Mouse (Mus musculus): ENCODE measurements around the gene Gm11037. TPM values are rescaled to one million over a fixed set of nuclear protein-coding genes. Genes with fewer than 3 reads are reported as not detected.
A peak's percentile ranks its signal among the peaks of the same experiment; 100 is the strongest.
"Not testable (repeated sequence)": the region's sequence is repeated elsewhere in the genome, so short reads cannot be mapped to it uniquely, and the experiment has no call there.

The Gm11037 gene
- not detected in 2 replicates for total RNA-seq (2015)
- total RNA-seq (2017) = not detected in 2 replicates

DNA sequence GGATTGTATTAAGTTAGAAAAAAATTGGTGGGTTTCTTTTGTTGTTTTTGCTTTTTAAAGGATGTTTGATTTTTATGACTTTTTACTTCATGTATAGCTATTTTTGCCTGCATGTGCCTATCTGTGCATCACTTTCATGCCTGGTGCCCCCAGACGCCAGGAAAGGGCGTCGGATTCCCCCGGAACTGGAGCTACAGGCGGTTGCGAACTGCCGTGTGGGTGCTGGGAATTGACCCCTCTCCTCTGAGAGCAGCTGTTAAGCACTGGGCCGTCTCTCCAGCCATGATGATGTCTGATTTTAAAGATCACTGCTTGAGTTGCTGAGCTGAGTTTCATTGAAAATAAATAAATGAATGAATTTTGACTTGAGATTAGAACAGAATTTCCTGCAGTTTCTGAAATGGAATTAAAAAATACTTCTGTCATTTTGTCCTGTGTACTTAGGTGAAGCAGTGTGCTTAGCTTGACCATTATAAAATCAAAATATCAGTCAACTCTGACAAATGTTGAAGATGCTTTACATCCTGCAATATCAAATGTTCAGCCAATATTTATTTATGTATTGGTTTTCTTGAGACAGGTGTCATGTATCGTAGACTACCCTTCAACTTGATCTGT is at the start of gene Gm11037:
Gene Gm11037 (plus strand): TSS at position 568 of the 618 bp plus-strand sequence.
- ATAC-seq (ENCODE audit: poor library complexity, severe bottlenecking) = no peak

DNA sequence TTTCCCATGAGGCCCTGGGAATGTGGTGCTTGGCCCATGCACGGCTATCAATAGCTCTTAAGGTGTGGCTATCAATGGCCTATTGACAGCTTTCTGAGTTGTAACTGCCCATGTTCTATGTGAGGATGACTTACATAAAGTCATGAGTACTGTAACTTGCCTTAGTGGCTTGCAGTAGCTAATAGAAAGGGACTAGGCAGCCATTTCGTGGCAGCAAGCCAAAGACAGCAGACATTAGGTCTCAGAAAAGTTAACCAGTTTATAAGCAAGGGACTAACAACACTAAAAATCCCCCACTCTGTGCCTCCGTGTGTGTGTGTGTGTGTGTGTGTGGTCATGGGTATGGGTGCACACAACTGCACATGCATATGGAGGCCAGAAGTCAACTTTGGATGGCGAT is 49.1 kb upstream of the Gm11037 start:
- ATAC-seq (ENCODE audit: poor library complexity, severe bottlenecking) = no peak

DNA sequence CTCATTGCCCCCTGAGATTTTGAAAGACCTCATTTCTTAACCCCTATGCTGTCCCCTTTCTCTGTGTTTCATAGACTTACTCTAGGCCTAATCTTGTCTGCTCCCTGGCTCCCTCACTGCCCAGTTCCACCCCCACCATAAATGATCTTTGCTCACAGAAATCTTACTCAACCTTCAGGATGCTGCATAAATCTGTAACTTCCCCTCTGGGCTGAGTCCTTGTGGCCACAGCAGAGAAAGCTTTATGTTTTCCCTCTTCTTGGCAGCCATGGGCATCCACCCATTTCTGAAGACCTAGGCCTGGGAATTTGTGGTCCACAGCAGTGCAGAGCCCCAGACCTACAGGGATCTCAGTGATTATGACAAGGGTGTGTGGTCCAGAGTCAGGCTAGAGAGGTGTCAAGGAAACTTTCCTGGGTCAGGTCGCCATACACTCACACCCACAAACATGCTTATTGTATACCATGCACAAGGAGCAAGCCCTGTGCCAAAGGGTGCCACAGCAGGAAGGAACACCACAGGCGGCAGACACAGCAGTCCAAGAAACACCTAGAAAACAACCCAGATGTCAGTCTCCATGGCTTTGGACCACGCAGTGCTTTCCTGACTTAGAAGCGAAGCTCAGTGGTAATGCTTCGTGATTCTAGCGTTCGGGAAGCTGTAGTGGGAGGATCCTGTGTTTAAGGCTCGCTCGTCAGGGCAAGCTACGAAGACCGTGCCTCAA is 46.5 kb upstream of the Gm11037 start, which contains the start of gene Siglec1:
Gene Siglec1 (minus strand): TSS at position 99 of the 724 bp plus-strand sequence.
- ATAC-seq (ENCODE audit: poor library complexity, severe bottlenecking) = peak; percentile 59

DNA sequence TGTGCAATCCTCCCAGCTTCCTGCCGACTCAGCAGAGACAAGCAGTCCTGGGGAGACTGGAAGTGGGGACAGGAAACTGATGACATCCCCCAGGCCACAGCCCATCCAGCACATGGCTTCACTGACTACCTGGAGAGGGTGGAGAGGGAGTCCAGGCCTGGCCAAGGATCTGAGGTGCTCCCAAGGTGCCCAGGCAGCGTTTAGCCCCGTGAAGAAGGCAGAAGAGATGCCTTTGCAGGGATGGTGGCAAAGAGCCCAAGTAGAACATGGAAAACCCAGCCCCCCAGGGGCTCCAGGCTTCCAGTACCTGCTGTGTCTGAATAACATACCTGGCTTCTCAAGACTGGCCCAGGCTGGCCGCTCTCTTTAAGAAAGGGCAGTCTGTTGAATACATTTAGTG is 44.7 kb upstream of the Gm11037 start:
- no peak for ATAC-seq (ENCODE audit: poor library complexity, severe bottlenecking)

DNA sequence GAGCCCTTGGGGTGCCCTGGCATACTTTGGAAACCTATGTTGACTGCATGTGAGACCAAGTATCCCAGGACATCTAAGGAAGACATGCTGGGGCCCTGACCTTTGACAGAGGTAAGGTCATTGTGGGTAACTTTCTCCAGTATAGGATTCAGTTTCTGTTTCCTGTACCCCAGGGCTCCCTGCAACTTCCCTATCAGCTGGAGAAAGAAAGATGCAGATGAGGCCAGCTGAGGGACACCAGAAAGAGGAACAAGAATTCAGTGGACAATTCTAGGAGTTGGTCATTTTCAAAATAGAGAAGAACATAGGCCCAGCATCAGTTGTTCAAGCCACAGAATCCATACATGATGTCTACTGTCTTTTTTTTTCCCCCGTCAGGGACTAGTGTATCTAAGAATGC is 43.7 kb upstream of the Gm11037 start:
- ATAC-seq (ENCODE audit: poor library complexity, severe bottlenecking) = peak; percentile 66

DNA sequence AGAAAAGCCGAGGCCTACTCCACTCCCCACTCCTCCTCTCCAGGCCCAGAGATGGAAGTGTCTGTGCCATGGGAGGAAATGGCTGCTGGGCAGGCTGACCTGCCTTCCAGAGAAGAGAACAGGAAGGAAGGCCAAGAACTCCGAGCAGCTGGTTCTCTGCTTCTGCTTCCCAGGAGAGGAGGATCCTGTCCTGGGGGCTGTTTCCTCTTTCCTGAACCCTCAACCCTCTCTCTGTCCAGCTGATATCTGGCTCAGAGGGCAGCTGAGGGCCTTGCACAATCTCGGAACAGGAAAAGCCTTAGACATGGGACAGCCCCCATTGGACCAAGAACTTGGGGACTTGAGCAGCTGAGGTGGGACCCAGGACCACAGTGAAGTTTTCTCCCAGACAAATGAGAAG is 42.4 kb upstream of the Gm11037 start:
- ATAC-seq (ENCODE audit: poor library complexity, severe bottlenecking) = peak; percentile 46

DNA sequence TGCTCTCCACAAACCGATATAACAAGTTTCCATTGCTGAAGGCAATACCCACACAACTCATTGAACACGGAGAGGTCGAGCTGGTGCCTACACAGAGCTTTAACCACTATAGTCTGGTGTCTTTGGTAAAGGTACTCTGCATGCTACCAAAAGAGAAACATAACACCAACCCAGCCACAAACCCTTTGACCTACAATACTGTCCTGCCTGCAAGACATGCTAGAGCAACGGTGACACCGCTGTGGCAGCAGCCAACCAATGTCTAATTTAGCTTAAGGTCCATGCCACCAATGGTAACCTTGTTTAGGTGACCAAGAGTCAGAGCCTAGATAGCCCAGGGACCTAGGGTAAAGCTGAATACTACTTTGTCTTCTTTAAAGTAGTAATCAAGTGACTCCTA is 39.7 kb upstream of the Gm11037 start:
- ATAC-seq (ENCODE audit: poor library complexity, severe bottlenecking) = no peak

DNA sequence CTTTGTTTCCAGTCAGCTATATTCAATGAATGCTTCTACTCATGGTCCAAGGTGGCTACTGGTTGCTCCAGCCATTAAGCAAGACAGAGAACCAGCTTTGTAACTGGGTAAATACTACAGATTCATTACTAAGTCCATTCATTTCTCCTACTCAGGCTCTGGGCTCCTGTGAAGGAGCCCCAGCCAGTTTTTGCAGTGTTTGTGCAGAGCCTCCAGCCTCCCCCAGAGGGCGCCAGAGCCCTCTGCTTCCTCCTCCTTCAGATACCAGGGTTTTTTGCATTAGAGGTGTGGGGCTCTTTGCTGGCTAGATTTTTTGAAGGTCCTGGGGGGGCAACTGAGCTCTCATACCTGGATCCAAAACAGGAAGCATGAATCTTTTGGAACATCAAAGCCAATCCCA is 38.5 kb upstream of the Gm11037 start:
- ATAC-seq (ENCODE audit: poor library complexity, severe bottlenecking) = peak; percentile 90

DNA sequence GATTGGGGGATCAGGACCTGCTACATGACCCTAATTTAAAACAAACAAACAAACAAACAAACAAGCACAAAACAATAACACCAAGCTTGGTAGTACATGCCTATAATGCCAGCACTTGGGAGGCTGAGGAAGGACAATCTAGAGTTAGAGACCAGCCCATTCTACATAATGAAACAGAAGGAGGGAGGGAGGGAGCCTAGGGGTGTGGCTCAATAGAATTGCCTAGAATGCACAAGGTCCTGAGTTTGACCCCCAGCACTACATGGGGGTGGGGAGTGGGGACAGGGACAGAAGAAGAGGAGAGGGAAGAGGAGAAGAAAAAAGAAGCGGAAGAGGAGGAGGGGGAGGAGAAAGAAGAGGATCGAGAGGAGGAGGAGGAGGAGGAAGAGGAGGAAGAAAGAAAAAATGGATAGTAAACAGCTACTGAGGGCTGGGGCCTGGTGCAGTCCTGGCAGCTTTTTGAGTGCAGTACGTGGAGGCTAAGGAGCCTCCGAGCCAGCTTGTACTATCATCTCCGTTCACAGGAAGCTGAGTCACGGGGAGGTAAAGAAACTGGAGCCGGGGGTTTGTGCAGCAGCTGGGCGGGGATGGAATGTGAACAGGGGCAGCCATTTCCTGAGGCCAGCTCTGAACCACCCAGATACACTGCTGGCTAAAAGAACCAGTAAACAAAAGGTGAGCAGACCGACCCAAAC is 37.0 kb upstream of the Gm11037 start:
- peak; percentile 62 for ATAC-seq (ENCODE audit: poor library complexity, severe bottlenecking)

DNA sequence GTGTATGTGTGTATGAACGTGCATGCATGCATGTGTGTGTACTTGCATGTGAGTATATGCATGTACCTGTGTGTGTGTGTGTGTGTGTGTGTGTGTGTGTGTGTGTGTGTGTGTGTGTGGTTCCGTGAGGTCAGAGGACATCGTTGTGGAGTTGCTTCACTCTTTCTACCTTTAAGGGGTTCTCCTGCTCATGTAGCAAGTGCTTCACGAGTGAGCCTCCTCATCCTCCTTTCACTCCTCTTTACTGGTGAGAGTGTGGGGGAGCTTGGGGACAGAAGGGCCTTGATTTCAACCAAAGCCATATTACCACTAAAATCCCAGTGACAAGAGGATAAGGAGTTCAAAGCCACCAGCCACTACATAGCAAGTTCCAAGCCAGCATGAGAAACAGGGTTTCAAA is 36.2 kb upstream of the Gm11037 start:
- ATAC-seq (ENCODE audit: poor library complexity, severe bottlenecking) = no peak

DNA sequence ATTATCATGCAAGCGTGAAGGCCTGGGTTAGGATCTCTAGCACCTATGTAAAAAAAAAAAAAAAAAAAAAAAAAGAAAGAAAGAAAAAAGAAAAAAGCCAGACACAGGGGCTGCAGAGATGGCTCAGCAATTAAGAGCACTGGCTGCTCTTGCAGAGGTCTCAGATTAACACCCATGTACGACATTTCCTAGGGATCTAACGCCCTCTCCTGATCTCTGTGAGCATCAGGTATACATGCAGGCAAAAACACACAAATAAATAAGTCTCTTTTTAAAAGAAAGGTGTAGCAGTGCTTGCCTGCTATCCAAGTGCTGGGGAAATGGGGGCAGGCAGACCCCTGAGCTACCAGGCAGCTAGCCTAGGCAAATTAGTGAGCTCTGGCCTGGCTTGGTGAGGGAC is 31.8 kb upstream of the Gm11037 start:
- no peak for ATAC-seq (ENCODE audit: poor library complexity, severe bottlenecking)

DNA sequence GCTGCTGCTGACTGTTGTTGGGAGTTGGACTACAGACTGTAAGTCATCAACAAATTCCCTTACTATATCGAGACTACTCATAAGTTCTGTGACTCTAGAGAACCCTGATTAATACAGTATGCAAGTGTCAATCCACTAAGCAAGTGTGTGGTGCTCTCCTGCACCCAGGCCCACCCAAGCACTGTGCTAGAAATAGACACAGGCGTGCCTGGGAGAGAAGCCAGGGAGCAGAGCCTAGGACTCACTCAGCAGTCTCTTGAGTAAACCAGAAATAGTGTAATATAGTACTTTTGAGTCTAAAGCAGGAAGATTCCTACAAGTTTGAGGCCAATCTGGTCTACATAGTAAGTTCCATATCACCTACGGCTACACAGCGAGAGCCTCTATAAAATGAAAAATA is 29.3 kb upstream of the Gm11037 start:
- ATAC-seq (ENCODE audit: poor library complexity, severe bottlenecking) = no peak

DNA sequence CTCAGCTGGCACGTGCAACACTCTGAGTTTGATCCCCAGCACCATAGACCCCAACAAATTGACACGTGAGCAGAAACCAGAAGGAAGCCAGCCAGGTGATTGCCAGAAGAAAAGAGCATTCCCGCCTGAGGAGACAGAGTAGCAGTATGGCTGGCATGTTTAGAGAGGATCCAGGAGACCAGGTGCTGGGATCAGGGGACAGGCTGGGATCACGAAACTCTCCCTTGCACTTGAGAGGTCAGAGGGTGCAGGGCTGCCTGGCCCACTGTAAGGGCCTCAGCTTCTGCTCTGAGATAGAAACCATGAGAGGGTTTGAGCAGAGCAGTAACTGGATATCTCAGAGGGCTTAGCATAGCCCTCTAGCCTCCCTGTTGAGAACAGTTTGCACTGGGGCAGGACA is 28.2 kb upstream of the Gm11037 start:
- ATAC-seq (ENCODE audit: poor library complexity, severe bottlenecking) = not testable (repeated sequence)

DNA sequence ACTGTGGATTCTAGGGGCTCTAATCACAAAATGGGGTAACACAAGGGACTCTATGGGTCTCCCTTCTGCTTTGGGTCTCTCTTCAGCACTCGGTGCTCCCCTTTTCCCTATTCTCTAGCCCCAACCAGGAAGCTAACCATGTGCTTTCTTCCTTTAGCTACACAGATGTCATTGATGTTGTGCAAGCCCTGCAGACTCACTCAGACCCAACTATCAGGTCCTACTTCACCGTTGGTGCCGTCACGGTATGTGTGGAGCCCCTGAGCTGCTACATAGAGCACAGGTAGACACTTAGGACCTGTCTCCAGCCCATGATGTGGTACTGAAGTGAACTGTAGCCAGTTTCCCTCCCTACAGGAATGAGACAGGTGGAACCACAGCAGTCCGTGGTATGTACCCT is 27.3 kb upstream of the Gm11037 start:
- ATAC-seq (ENCODE audit: poor library complexity, severe bottlenecking) = no peak

DNA sequence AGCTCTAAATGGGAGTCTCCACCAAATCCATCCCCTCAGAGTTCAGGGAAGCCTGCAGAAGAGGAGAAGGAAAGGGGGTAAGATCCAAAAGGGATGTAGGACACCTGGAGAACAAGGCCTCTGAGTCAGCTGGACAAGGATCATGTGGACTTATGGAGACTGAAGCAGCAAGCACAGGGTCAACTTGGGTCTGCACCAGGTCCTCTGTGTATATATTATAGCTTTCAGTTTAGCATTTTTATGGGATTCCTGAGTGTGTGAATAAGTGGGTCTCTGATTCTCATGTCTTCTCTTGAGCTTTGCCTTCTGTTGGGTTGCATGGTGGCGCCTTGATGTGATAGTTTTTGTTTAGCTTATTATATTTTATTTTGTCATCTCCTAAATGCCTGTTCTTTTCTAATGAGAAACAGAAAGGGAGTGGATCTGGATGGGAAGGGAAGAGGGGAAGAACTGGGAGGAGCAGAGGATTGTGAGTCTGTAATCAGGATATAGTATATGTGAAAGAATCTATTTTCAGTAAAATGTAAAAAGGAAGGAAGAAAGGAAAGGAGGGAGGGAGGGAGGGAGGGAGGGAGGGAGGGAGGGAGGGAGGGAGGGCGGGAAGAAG is 14.2 kb upstream of the Gm11037 start:
- no peak for ATAC-seq (ENCODE audit: poor library complexity, severe bottlenecking)

DNA sequence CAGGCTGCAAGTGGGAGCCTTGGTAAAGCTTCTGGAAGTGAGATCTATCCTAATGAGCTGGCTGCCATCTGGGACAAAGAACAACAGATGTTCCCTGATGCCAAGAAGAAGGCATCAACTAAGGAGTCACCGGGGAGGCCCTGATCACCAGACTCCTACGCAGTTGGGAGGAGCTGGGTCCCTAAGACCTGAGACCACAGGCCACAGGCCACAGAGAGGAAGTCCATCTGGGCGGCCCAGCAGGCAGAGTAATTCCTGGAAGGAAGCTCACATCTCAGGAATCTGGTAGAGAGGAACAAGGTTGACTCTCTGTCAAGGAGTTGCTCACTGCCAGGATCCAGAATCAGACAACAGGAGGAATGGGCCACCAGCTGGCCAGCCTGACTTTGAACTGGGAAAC is 9.1 kb upstream of the Gm11037 start:
- ATAC-seq (ENCODE audit: poor library complexity, severe bottlenecking) = 0 out of 2 replicates have a peak, but pooled peaks have one; percentile 30

DNA sequence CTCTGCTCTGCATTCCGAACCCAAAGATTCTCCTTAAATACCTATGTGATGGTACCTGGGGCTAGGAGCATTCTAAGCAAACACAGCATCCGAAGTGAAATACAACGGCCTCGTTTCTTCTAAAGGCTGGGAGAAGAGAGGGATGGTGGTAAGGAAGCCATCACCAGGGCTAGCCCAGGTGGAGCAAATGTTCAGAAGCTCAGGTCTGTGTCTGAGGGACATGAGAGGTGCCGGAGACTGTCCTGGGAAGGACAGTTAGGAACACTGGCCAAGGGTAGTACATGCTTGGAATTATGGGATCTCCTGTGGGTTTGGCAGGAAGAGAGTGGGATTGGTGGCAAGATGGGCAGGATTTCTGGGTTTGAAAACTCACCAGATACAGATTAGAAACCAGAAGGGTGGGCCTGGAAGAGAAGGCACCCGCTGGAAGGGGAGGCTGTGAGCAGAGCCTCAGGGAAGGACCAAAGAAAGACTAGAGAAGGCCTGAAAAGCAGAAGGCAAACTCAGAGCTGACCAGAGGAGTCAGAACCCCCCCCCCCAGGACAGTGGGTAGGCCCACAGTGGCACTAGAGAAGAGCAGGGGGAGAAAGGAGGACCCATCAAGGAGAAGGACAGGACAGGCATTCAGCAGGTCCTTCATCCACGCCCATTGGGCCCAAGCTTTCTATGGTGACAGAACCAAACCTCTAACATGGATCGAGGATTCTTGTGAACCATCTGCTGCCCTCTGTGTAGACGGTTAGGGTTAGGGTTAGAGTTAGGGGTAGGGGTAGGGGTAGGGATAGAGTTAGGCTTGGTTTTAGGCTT is 7.9 kb upstream of the Gm11037 start:
- no peak for ATAC-seq (ENCODE audit: poor library complexity, severe bottlenecking)

DNA sequence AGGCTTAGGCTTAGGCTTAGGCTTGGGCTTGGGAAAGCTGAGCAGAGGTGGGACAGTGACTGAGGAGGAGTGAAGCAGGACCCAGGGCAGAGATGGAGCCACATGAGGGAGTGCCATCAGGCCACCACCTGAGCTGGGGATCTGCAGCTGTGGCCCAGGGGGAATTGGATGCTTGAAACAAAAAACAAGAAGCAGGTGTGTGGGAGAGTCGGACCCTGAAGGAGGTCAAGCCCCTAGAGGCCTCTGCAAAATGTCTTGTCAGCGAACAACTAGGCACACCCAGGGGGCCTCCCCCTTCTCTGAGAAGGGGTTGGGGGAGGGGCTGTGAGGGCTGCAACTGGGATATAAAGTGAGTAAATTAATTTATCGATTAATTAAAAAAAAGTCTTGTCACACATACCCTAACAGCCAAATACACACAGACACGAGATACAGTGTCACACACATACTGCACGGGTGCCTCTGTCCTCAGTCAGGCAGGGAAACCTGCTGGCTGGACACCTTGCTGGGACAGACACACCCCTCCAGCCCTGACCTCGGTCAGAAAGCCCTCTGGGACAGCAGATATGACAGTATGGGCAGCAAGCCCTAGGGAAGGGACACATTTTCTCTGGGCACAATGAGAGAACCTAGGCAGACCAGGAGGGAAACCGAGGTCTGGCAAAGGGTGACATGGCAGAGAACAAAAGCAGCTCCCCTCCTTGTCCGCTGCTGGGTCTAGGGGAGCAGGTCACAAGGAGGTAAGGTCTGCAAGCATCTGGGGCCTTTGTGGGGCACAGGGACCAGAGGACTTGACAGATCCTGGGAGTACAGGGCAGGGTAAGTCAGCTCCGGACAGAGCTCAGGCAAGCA is 7.1 kb upstream of the Gm11037 start:
- no peak for ATAC-seq (ENCODE audit: poor library complexity, severe bottlenecking)

DNA sequence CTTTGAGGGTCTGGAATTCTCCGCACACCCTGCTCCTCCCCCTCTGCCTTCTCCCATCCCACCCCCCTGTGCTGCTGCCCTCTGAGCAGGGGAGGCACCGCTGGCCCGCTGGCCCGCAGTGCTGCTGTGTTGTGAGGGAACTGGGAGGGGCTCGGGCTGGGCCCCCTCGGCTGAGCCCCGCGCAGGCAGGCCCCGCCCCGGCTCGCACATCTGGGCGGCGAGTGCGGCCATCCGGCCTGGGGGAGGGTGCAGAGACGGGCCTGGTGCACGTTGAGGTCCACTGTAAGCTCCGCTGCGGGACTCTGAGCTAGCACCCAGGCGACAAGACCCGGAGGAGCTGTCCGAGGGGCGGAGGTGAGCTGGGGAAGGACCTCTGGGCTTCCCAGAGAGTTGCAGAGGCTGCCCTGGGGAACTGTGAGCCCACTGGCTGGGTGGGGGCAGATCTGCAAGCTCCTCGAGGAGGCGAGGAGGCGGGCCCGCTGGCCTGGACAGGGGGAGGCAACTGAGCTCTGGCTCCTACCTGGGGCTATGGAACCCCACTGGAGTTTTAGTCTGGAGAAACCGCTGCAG is 6.1 kb upstream of the Gm11037 start, which contains the start of gene Hspa12b:
Gene Hspa12b (plus strand): TSS at position 120 of the 570 bp plus-strand sequence.
- ATAC-seq (ENCODE audit: poor library complexity, severe bottlenecking) = peak; percentile 43; the same call in 1 of the 2 replicates
